Mouse (Mus musculus) MEL (cell line): ENCODE data around the gene Melk.

Source experiments
- CTCF ChIP-seq, 3 experiments: IDR thresholded peaks in 2 of 3; conservative IDR thresholded peaks in 1 of 3; 2 replicates each; pipeline ENCODE4 v1.5.1; 2011 to 2012; ENCODE audit warnings: low read length in 3 of 3, low read depth in 2 of 3, mild to moderate bottlenecking in 2 of 3, improper control_type of control experiment in 1 of 3, inconsistent platforms in 1 of 3, mixed read lengths in 1 of 3, moderate library complexity in 1 of 3; ENCODE audit not compliant: control insufficient read depth in 1 of 3, insufficient read depth in 1 of 3, poor library complexity in 1 of 3, severe bottlenecking in 1 of 3
- ELF1 ChIP-seq: IDR thresholded peaks from 2 replicates; pipeline ENCODE4 v1.6.1; 2014; ENCODE audit warnings: low read depth, mild to moderate bottlenecking, inconsistent platforms, low read length, improper control_type of control experiment, moderate library complexity
- EP300 ChIP-seq, 2 experiments: IDR thresholded peaks; 2 replicates each; pipeline ENCODE4 v1.6.1; 2011; ENCODE audit warnings: improper control_type of control experiment in 2 of 2, low read length in 2 of 2, low read depth in 1 of 2, mild to moderate bottlenecking in 1 of 2
- ETS1 ChIP-seq: IDR thresholded peaks from 2 replicates; pipeline ENCODE4 v1.6.1; 2012; ENCODE audit warnings: low read depth, mild to moderate bottlenecking, inconsistent platforms, low read length, improper control_type of control experiment, moderate library complexity
- GATA1 ChIP-seq: IDR thresholded peaks from 2 replicates; pipeline ENCODE4 v1.6.1; 2011; ENCODE audit warnings: low read depth, low read length, improper control_type of control experiment
- MAFK ChIP-seq: IDR thresholded peaks from 2 replicates; pipeline ENCODE4 v1.6.1; 2011; ENCODE audit warnings: low read depth, mild to moderate bottlenecking, low read length, improper control_type of control experiment, borderline replicate concordance
- NELFE ChIP-seq: IDR thresholded peaks from 2 replicates; pipeline ENCODE4 v1.6.1; 2011; ENCODE audit warnings: low read depth, low read length, improper control_type of control experiment
- POLR2A ChIP-seq, 2 experiments: IDR thresholded peaks; 2 replicates each; pipeline ENCODE4 v1.6.1; 2011 to 2012; ENCODE audit warnings: low read length in 2 of 2, mild to moderate bottlenecking in 2 of 2, control low read depth in 1 of 2, improper control_type of control experiment in 1 of 2, low read depth in 1 of 2, moderate library complexity in 1 of 2; ENCODE audit not compliant: control insufficient read depth in 1 of 2, insufficient read depth in 1 of 2, poor library complexity in 1 of 2
- POLR2AphosphoS2 ChIP-seq: IDR thresholded peaks from 2 replicates; pipeline ENCODE4 v1.6.1; 2011; ENCODE audit warnings: low read length, improper control_type of control experiment
- TCF12 ChIP-seq: IDR thresholded peaks from 2 replicates; pipeline ENCODE4 v1.6.1; 2014; ENCODE audit warnings: low read depth, mild to moderate bottlenecking, inconsistent platforms, low read length, improper control_type of control experiment, moderate library complexity
- UBTF ChIP-seq: IDR thresholded peaks from 2 replicates; pipeline ENCODE4 v1.6.1; 2012; ENCODE audit warnings: low read depth, mild to moderate bottlenecking, inconsistent platforms, low read length, improper control_type of control experiment, moderate library complexity, borderline replicate concordance; ENCODE audit not compliant: insufficient read depth
- ZMIZ1 ChIP-seq: IDR thresholded peaks from 2 replicates; pipeline ENCODE4 v1.6.1; 2012; ENCODE audit warnings: low read depth, mild to moderate bottlenecking, inconsistent platforms, low read length, improper control_type of control experiment, moderate library complexity

- TF ChIP-seq ELF1 (no peak), CTCF (IDR thresholded peaks at IDR 0.05 in 2 of 3, conservative IDR thresholded peaks at IDR 0.05 in 1 of 3; ENCODE audit: control insufficient read depth in 1 of 3, insufficient read depth in 1 of 3, low read depth in 2 of 3, low read length in 3 of 3, poor library complexity in 1 of 3, severe bottlenecking in 1 of 3) (peak in 2 of 3 experiments; percentile 31 to 34; a peak in 3 of 6 replicates), POLR2AphosphoS2 (no peak), EP300 (IDR thresholded peaks at IDR 0.05; ENCODE audit: low read depth in 1 of 2, low read length in 2 of 2) (no peak), NELFE (no peak), POLR2A (IDR thresholded peaks at IDR 0.05; ENCODE audit: control insufficient read depth in 1 of 2, insufficient read depth in 1 of 2, low read depth in 1 of 2, low read length in 2 of 2, poor library complexity in 1 of 2) (no peak), TCF12 (no peak), MAFK (no peak), ETS1 (no peak), ZMIZ1 (no peak), UBTF (no peak), GATA1 (no peak)
These were observed 9.8 kb downstream of the Melk start for GRCm38 (mm10) chr4:44310429-44310828.
